Mouse (Mus musculus) cerebellum, adult 2 months (tissue): ENCODE results near the gene Pacs2. TPM values are rescaled to one million over a fixed set of nuclear protein-coding genes. Genes with fewer than 3 reads are reported as not detected.

ENCODE experiments used
- DNase-seq, 2 experiments: peaks; one replicate each; pipeline ENCODE4 v3.0.0; 2021
- H3K27ac ChIP-seq: fragments of 200-500 bp; 2 replicates; pipeline ENCODE4 v1.5.1; 2012; ENCODE audit warnings: low read length, control low read depth, inconsistent platforms; ENCODE audit not compliant: insufficient read depth
- H3K27me3 ChIP-seq: fragments of 200-500 bp; 2 replicates; pipeline ENCODE4 v1.6.1; 2012; ENCODE audit warnings: inconsistent platforms, mild to moderate bottlenecking, low read length, moderate library complexity; ENCODE audit not compliant: control insufficient read depth, insufficient read depth
- H3K4me1 ChIP-seq: fragments of 200-500 bp; 2 replicates; pipeline ENCODE4 v1.6.1; 2011; ENCODE audit warnings: low read length; ENCODE audit not compliant: control insufficient read depth, insufficient read depth
- H3K4me3 ChIP-seq: fragments of 200-500 bp; replicated peaks from 2 replicates; pipeline ENCODE3; 2011; ENCODE audit warnings: mild to moderate bottlenecking, low read depth, low read length, control low read depth; ENCODE audit not compliant: insufficient read depth
- CTCF ChIP-seq: fragments of 200-500 bp; IDR thresholded peaks from 2 replicates; pipeline ENCODE4 v1.5.1; 2011; ENCODE audit warnings: low read depth, mild to moderate bottlenecking, control low read depth, low read length, moderate library complexity, borderline replicate concordance; ENCODE audit not compliant: insufficient read depth
- POLR2A ChIP-seq: fragments of 200-500 bp; IDR thresholded peaks from 2 replicates; pipeline ENCODE4 v1.6.1; 2011; ENCODE audit warnings: low read length, control low read depth, borderline replicate concordance; ENCODE audit not compliant: insufficient read depth
- WGBS: fragments of 180-500 bp; shearing (Covaris S2); methylation state at CpG from one replicate; pipeline ENCODE4 v1.1.7; 2018; 5-methylcytosine and 5-hydroxymethylcytosine counted together
- polyA plus RNA-seq: library from polyadenylated mRNA; depleted of rRNA; stranded (reverse); fragments of >200 nt; gene quantifications from 2 replicates; pipeline ENCODE4 v1.2.3, GENCODE M21; 2012

Pacs2 gene
- polyA plus RNA-seq, 1 experiment: 151 TPM

- DNase-seq: peak in 1 of 2 experiments; percentile 39
- Histone ChIP-seq H3K27ac (no peak overlapping the region), H3K27me3 (no peaks in the 10 kb centered on the region), H3K4me3 (no peak overlapping the region), H3K4me1 (peaks cover 19% of the 10 kb centered on the region)
- WGBS: 13% methylated on average over 6 of the region's 6 CpGs
- no peak for TF ChIP-seq POLR2A
- no peak for TF ChIP-seq CTCF
Measured at GRCm38 (mm10) chr12:113071321-113071720, 57.0 kb downstream of the Pacs2 start.

DNA sequence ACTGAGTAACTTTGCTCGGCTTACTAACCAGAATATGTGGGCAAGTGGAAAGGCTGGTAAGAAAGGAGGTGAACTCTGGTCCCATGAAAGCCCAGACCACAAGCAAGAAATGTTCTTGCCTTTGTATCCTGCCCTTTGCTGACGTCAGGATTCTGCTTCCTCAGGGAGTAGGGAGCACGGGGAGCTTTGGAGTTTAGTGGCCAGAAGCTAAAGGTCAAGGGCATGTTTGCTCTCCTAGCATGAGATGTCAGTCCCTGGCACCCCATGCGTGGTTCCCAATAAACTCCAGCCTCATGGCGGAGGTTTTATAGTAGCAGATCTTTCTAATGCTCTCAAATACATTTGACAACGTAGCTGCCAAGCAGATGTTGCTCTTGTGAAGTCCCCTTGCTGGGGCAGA is 57.5 kb downstream of the Pacs2 start:
- Histone ChIP-seq H3K4me3 (no peak overlapping the region), H3K27ac (no peak overlapping the region), H3K27me3 (no peaks in the 10 kb centered on the region), H3K4me1 (peaks cover 17% of the 10 kb centered on the region)
- no peak for TF ChIP-seq POLR2A
- no peak for TF ChIP-seq CTCF
- WGBS: 78% methylated on average over 6 of the region's 6 CpGs
- no peak for DNase-seq

DNA sequence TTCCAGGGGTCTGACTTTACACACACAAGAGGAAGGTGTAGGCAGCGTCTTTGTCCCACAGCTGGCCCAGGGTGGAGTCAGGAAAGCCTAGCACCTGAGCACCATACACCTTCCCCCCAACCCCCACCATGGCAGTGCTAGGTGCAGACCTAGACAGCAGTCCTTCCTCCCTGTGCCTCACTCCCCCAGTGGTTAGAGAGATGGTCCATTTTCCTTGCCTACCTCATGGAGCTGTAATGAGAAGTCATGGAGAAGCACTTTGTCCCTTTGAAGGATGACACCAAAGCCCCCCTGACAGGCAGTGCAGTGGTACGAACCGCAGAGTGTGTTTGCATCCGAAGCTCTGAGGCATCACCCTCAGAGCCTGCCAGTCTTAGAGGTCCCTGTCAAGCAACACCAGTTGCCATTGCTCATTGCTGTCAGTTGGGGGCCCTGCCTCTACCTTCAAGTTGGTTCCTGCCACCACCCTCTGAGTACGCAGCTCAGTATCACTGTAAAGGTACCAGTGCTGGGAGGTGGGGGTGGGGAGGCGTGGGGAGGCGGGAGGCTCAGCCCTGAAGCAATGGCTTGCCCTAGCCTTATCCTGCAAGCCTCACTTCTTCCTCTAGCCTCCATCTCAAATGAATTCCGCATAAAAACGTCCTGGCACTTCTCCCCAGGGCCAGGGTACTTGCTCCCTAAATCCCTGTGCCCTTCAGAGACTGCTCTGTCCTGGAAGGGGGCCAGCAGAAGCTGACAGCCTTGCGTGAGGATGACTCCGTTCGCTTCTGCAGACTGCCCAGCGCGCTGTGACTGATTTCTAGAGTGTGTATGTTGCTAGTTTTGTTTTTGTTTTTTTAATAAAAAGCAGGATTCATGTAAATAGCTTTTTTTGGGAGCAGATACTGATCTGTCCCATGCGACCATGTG is 59.4 kb downstream of the Pacs2 start:
- peak overlapping the region; percentile 44 for H3K4me3 ChIP-seq
- no peak for DNase-seq
- TF ChIP-seq CTCF: no peak
- no peak for TF ChIP-seq POLR2A
- no peaks in the 10 kb centered on the region for H3K27me3 ChIP-seq
- peak overlapping the region; percentile 42; the same call in 1 of the 2 replicates for H3K27ac ChIP-seq
- H3K4me1 ChIP-seq: peaks cover 8% of the 10 kb centered on the region
- 16% methylated on average over 15 of the region's 15 CpGs for WGBS

GRCm38 (mm10) chr12:113074329-113075062 is 60.2 kb downstream of the Pacs2 start, which contains the start of gene Tex22:
Gene Tex22 (plus strand): TSS chr12:113074502.
- Histone ChIP-seq H3K27ac (peak within 1 kb of the TSS; percentile 92), H3K4me1 (peaks cover 8% of the 10 kb centered on the region), H3K4me3 (peak within 1 kb of the TSS; percentile 77), H3K27me3 (no peaks in the 10 kb centered on the region)
- TF ChIP-seq CTCF: no peak
- peak; percentile 97 for TF ChIP-seq POLR2A
- peak; percentile 91 for DNase-seq
- WGBS: under 1% methylated on average over 32 of the region's 32 CpGs

- H3K4me3 ChIP-seq: peak overlapping the region; percentile 77
- peaks cover 8% of the 10 kb centered on the region for H3K4me1 ChIP-seq
- TF ChIP-seq POLR2A (peak; percentile 70; the same call in 1 of the 2 replicates), CTCF (peak; percentile 97)
- H3K27me3 ChIP-seq: no peaks in the 10 kb centered on the region
- WGBS: under 1% methylated on average over 10 of the region's 10 CpGs
- DNase-seq: peak; percentile 90 to 92
- H3K27ac ChIP-seq: peak overlapping the region; percentile 92
Measured at GRCm38 (mm10) chr12:113075063-113075454, 60.8 kb downstream of the Pacs2 start.

- TF ChIP-seq CTCF (no peak), POLR2A (no peak)
- DNase-seq: no peak
- H3K27me3 ChIP-seq: no peaks in the 10 kb centered on the region
- peaks cover 8% of the 10 kb centered on the region for H3K4me1 ChIP-seq
- 48% methylated on average over 6 of the region's 6 CpGs for WGBS
- H3K4me3 ChIP-seq: no peak overlapping the region
- peak overlapping the region; percentile 42; the same call in 1 of the 2 replicates for H3K27ac ChIP-seq
Measured at GRCm38 (mm10) chr12:113075486-113075885, 61.2 kb downstream of the Pacs2 start.

- Histone ChIP-seq H3K4me3 (no peak overlapping the region), H3K27me3 (no peaks in the 10 kb centered on the region), H3K4me1 (no peaks in the 10 kb centered on the region), H3K27ac (no peak overlapping the region)
- no peak for TF ChIP-seq CTCF
- TF ChIP-seq POLR2A: no peak
- no peak for DNase-seq
- 61% methylated on average over 3 of the region's 3 CpGs for WGBS
Measured at GRCm38 (mm10) chr12:113087276-113087675, 73.0 kb downstream of the Pacs2 start.
